Comparison of ENCODE assay signal across 16 mouse cellular contexts in genomic region chr16:65715631-65716030, GRCm38 (mm10).
A peak's percentile ranks its signal among the peaks of the same experiment; 100 is the strongest.
DNase-seq lines count a peak whose midpoint lies in the region; ATAC-seq and TF ChIP-seq lines count a peak whose summit lies in the region.
"Had no signal": no experiment of that assay in that cellular context is flagged by ENCODE, and none has a peak within 500 bp of the region (broad histone marks: within the 10 kb centered on the region; RNA-seq: fewer than 3 reads in every experiment).

No protein-coding gene starts in this region.

- TF ChIP-seq POLR2A in liver, adult 2 months (IDR thresholded peaks at IDR 0.05; ENCODE audit: extremely low read depth, insufficient read depth, low read length), result no peak
- TF ChIP-seq POLR2A in brain, embryonic 14.5 days (IDR thresholded peaks at IDR 0.05; ENCODE audit: borderline replicate concordance, extremely low read depth, insufficient read depth, insufficient read length, poor library complexity, severe bottlenecking), result no peak

- H3K4me3 ChIP-seq in forebrain, postnatal 0 days (ENCODE audit: low read depth, low read length), result no peak overlapping the region
- H3K4me3 ChIP-seq in forebrain, embryonic 16.5 days (replicated peaks; ENCODE audit: low read length), result no peak overlapping the region
- no peak overlapping the region for H3K4me3 ChIP-seq in liver, adult 2 months (ENCODE audit: insufficient read depth, low read depth, low read length)
- H3K4me3 ChIP-seq in liver, embryonic 11.5 days (ENCODE audit: low read depth, low read length), result no peak overlapping the region
- no peak overlapping the region for H3K4me3 ChIP-seq in E14TG2a.4 (replicated peaks; ENCODE audit: low read length)
- H3K4me3 ChIP-seq: embryonic facial prominence, embryonic 15.5 days; heart, embryonic 13.5 days; myocyte had no signal

- H3K4me1 ChIP-seq in forebrain, postnatal 0 days (ENCODE audit: insufficient read depth), result no peaks in the 10 kb centered on the region
- H3K4me1 ChIP-seq in forebrain, embryonic 16.5 days (replicated peaks; ENCODE audit: control insufficient read depth, insufficient read depth, low read length), result no peaks in the 10 kb centered on the region
- no peaks in the 10 kb centered on the region for H3K4me1 ChIP-seq in liver, adult 2 months (ENCODE audit: control insufficient read depth, insufficient read depth, low read length)
- H3K4me1 ChIP-seq in liver, embryonic 11.5 days (replicated peaks; ENCODE audit: control insufficient read depth, insufficient read depth, low read length), result no peaks in the 10 kb centered on the region
- H3K4me1 ChIP-seq in E14TG2a.4 (replicated peaks; ENCODE audit: low read depth, low read length), result no peaks in the 10 kb centered on the region
- H3K4me1 ChIP-seq: embryonic facial prominence, embryonic 15.5 days; heart, embryonic 13.5 days had no signal

- H3K9ac ChIP-seq in forebrain, postnatal 0 days, result no peak overlapping the region
- no peak overlapping the region for H3K9ac ChIP-seq in forebrain, embryonic 16.5 days (replicated peaks; ENCODE audit: low read depth, low read length)
- H3K9ac ChIP-seq in liver, adult 2 months (ENCODE audit: low read depth, low read length), result no peak overlapping the region
- H3K9ac ChIP-seq in liver, embryonic 11.5 days (ENCODE audit: low read depth, low read length), result no peak overlapping the region
- H3K9ac ChIP-seq: embryonic facial prominence, embryonic 15.5 days; heart, embryonic 13.5 days had no signal

- DNase-seq in forebrain, postnatal 0 days, result peak; percentile 4
- peak; percentile 15 for DNase-seq in liver, adult 2 months (ENCODE audit: extremely low read depth, low read depth, low spot score)
- DNase-seq in liver, embryonic 11.5 days (ENCODE audit: low spot score), result no peak
- peak; percentile 50 for DNase-seq in brain, embryonic 14.5 days (ENCODE audit: low read depth)
- DNase-seq in cerebellum, adult 11 months, result no peak
- DNase-seq in urinary bladder, adult 2 months (ENCODE audit: low spot score), result no peak
- DNase-seq: cerebellum, adult 11-12 months; left cerebral cortex, postnatal 4 days; right cerebral cortex, postnatal 14 days; thymus, postnatal 4 days had no signal

- peaks cover 3% of the 10 kb centered on the region; the same call in 1 of the 2 replicates for H3K27me3 ChIP-seq in forebrain, postnatal 0 days (ENCODE audit: insufficient read depth, low read length)
- H3K27me3 ChIP-seq in forebrain, embryonic 16.5 days (replicated peaks; ENCODE audit: control insufficient read depth, insufficient read depth, low read length), result no peaks in the 10 kb centered on the region
- H3K27me3 ChIP-seq in liver, adult 2 months (ENCODE audit: control insufficient read depth, insufficient read depth, low read length), result no peaks in the 10 kb centered on the region
- no peaks in the 10 kb centered on the region for H3K27me3 ChIP-seq in liver, embryonic 11.5 days (replicated peaks; ENCODE audit: control insufficient read depth, insufficient read depth, low read length)
- no peaks in the 10 kb centered on the region for H3K27me3 ChIP-seq in E14TG2a.4 (ENCODE audit: insufficient read depth, low read length)
- H3K27me3 ChIP-seq: embryonic facial prominence, embryonic 15.5 days; heart, embryonic 13.5 days had no signal

- H3K36me3 ChIP-seq in forebrain, postnatal 0 days (ENCODE audit: insufficient read depth), result no peaks in the 10 kb centered on the region
- H3K36me3 ChIP-seq in forebrain, embryonic 16.5 days (ENCODE audit: control insufficient read depth, insufficient read depth), result no peaks in the 10 kb centered on the region
- H3K36me3 ChIP-seq in liver, adult 2 months (ENCODE audit: control insufficient read depth, insufficient read depth, low read length), result no peaks in the 10 kb centered on the region
- no peaks in the 10 kb centered on the region for H3K36me3 ChIP-seq in liver, embryonic 11.5 days (ENCODE audit: control insufficient read depth, insufficient read depth, low read length)
- no peaks in the 10 kb centered on the region for H3K36me3 ChIP-seq in E14TG2a.4 (ENCODE audit: insufficient read depth, low read length)
- H3K36me3 ChIP-seq: embryonic facial prominence, embryonic 15.5 days; heart, embryonic 13.5 days had no signal

- no peaks in the 10 kb centered on the region for H3K79me2 ChIP-seq in liver, adult 2 months (ENCODE audit: control insufficient read depth, insufficient read depth, low read length)

- no peak for ATAC-seq in forebrain, postnatal 0 days
- ATAC-seq in forebrain, embryonic 16.5 days, result no peak
- no peak for ATAC-seq in liver, embryonic 11.5 days (replicated peaks; ENCODE audit: low FRiP score)
- ATAC-seq: inflammation-experienced regulatory T-cells, adult 6 months had no signal

- no peak overlapping the region for H3K4me2 ChIP-seq in forebrain, postnatal 0 days (ENCODE audit: low read depth)
- H3K4me2 ChIP-seq in forebrain, embryonic 16.5 days (ENCODE audit: low read length), result no peak overlapping the region
- no peak overlapping the region for H3K4me2 ChIP-seq in liver, embryonic 11.5 days
- H3K4me2 ChIP-seq: embryonic facial prominence, embryonic 15.5 days; heart, embryonic 13.5 days had no signal

- TF ChIP-seq CTCF in forebrain, postnatal 0 days (IDR thresholded peaks at IDR 0.05; ENCODE audit: low read depth), result peak; percentile 63
- TF ChIP-seq CTCF in liver, adult 2 months (IDR thresholded peaks at IDR 0.05; ENCODE audit: low read depth, low read length), result peak; percentile 49
- peak; percentile 17; the same call in 1 of the 2 replicates for TF ChIP-seq CTCF in E14TG2a.4 (conservative IDR thresholded peaks at IDR 0.05; ENCODE audit: low read length)
- TF ChIP-seq CTCF in brain, embryonic 14.5 days (IDR thresholded peaks at IDR 0.05; ENCODE audit: borderline replicate concordance, extremely low read depth, insufficient read depth, insufficient read length), result peak; percentile 33; the same call in 1 of the 2 replicates

- H3K9me3 ChIP-seq in forebrain, postnatal 0 days (ENCODE audit: low read length), result no peaks in the 10 kb centered on the region
- no peaks in the 10 kb centered on the region for H3K9me3 ChIP-seq in forebrain, embryonic 16.5 days (ENCODE audit: control insufficient read depth, low read length)
- H3K9me3 ChIP-seq in liver, embryonic 11.5 days (ENCODE audit: control insufficient read depth, low read length), result no peaks in the 10 kb centered on the region
- no peaks in the 10 kb centered on the region for H3K9me3 ChIP-seq in E14TG2a.4 (ENCODE audit: low read length)
- H3K9me3 ChIP-seq: embryonic facial prominence, embryonic 15.5 days; heart, embryonic 13.5 days had no signal

- H3K27ac ChIP-seq in forebrain, postnatal 0 days (ENCODE audit: low read depth, low read length), result no peak overlapping the region
- H3K27ac ChIP-seq in forebrain, embryonic 16.5 days (ENCODE audit: low read length), result no peak overlapping the region
- H3K27ac ChIP-seq in liver, adult 2 months (replicated peaks; ENCODE audit: insufficient read depth, low read depth, low read length), result no peak overlapping the region
- no peak overlapping the region for H3K27ac ChIP-seq in liver, embryonic 11.5 days (ENCODE audit: low read depth, low read length)
- H3K27ac ChIP-seq: embryonic facial prominence, embryonic 15.5 days; heart, embryonic 13.5 days had no signal

Comparison
In these comparisons a context has a peak if more than half of its experiments do, and no peak if none do; other contexts are left out.
1. DNase-seq: peak in forebrain, postnatal 0 days (single experiment), liver, adult 2 months (single experiment) and brain, embryonic 14.5 days (single experiment); none in liver, embryonic 11.5 days (single experiment), cerebellum, adult 11 months (single experiment) and urinary bladder, adult 2 months (single experiment).
2. Peak in every context shown above with its lines, with median percentiles within 50 percentile points of each other: CTCF ChIP-seq.